Mouse (Mus musculus) cortical plate, adult 2 months (tissue): ENCODE measurements around the gene Cep128. TPM values are rescaled to one million over a fixed set of nuclear protein-coding genes. Genes with fewer than 3 reads are reported as not detected.

Experiments used
- H3K27ac ChIP-seq: fragments of 200-500 bp; 2 replicates; pipeline ENCODE4 v1.5.1; 2012; ENCODE audit warnings: low read length, control low read depth, inconsistent platforms; ENCODE audit not compliant: insufficient read depth
- H3K4me1 ChIP-seq: fragments of 200-500 bp; 2 replicates; pipeline ENCODE4 v1.6.1; 2011; ENCODE audit warnings: low read length; ENCODE audit not compliant: control insufficient read depth, insufficient read depth
- H3K4me3 ChIP-seq: fragments of 200-500 bp; 2 replicates; pipeline ENCODE4 v1.5.1; 2011; ENCODE audit warnings: mild to moderate bottlenecking, low read length, control low read depth; ENCODE audit not compliant: insufficient read depth
- CTCF ChIP-seq: fragments of 200-500 bp; IDR thresholded peaks from 2 replicates; pipeline ENCODE4 v1.5.1; 2011; ENCODE audit warnings: mild to moderate bottlenecking, control low read depth, low read length; ENCODE audit not compliant: insufficient read depth; ENCODE audit errors: extremely low read depth
- POLR2A ChIP-seq: fragments of 200-500 bp; IDR thresholded peaks from 2 replicates; pipeline ENCODE4 v1.6.1; 2011; ENCODE audit warnings: mild to moderate bottlenecking, low read length, control low read depth; ENCODE audit not compliant: insufficient read depth; ENCODE audit errors: extremely low read depth
- polyA plus RNA-seq: library from polyadenylated mRNA; depleted of rRNA; stranded (reverse); fragments of >200 nt; gene quantifications from 2 replicates; pipeline ENCODE4 v1.2.3, GENCODE M21; 2012

Cep128 gene
- polyA plus RNA-seq, 1 experiment: 5.9 TPM

DNA sequence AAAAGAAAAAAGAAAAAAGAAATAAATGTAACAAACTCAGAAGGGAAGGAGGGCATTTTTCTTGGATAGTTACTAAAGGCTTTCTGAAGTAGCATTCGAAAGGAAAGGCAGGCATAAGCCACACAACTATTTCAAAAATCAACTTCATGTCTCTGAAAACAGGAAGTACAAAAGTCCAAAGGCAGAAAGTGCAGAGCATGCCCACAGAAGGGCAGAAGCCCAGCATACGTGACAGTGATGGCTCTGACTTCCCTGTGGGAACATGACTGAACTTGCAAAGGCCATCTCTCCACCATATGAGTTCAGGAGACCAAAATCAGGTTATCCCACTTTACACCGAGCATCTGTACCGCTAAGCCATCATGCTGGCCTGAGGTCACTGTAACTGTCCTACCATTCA is 71.6 kb downstream of the Cep128 start:
- Histone ChIP-seq H3K27ac (no peak overlapping the region), H3K4me1 (no peaks in the 10 kb centered on the region), H3K4me3 (no peak overlapping the region)
- TF ChIP-seq POLR2A (no peak), CTCF (no peak)

DNA sequence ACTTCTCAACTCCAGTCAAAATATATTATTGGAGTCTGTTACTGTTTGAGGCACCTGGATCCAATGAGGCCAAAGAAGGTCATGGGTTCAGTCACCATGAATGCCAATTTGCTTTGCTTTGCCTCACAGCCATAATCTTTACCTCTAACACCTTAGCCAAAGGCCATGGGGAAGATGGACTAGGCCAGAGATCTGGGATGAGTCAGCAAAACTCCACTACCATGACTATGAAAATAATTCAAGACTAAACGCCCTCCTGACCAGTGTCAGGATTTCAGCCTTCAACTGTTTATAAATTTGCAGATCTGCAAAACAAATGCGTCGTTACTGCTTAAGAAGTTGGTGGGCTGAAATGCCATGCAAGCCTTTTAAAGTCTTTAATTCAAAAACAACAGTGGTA is 76.5 kb downstream of the Cep128 start:
- no peak for TF ChIP-seq POLR2A
- no peak for TF ChIP-seq CTCF
- no peak overlapping the region for H3K27ac ChIP-seq
- no peaks in the 10 kb centered on the region for H3K4me1 ChIP-seq

GRCm38 (mm10) chr12:91305769-91306168 is 78.4 kb downstream of the Cep128 start:
- TF ChIP-seq CTCF (no peak), POLR2A (no peak)
- Histone ChIP-seq H3K4me3 (no peak overlapping the region), H3K27ac (no peak overlapping the region), H3K4me1 (no peaks in the 10 kb centered on the region)

More for the DNA sequence above, 76.5 kb downstream of the Cep128 start:
- H3K4me3 ChIP-seq: no peak overlapping the region

GRCm38 (mm10) chr12:91305038-91305437 is 79.2 kb downstream of the Cep128 start:
- no peak for TF ChIP-seq POLR2A
- TF ChIP-seq CTCF: no peak
- H3K27ac ChIP-seq: no peak overlapping the region
- no peak overlapping the region for H3K4me3 ChIP-seq
- H3K4me1 ChIP-seq: no peaks in the 10 kb centered on the region

- Histone ChIP-seq H3K4me3 (no peak overlapping the region), H3K4me1 (no peaks in the 10 kb centered on the region), H3K27ac (no peak overlapping the region)
- TF ChIP-seq CTCF: no peak
- no peak for TF ChIP-seq POLR2A
Measured at GRCm38 (mm10) chr12:91298700-91299099, 85.5 kb downstream of the Cep128 start.

- TF ChIP-seq POLR2A (no peak), CTCF (no peak)
- Histone ChIP-seq H3K4me1 (no peaks in the 10 kb centered on the region), H3K4me3 (no peak overlapping the region), H3K27ac (no peak overlapping the region)
Measured at GRCm38 (mm10) chr12:91295870-91296269, 88.3 kb downstream of the Cep128 start.

DNA sequence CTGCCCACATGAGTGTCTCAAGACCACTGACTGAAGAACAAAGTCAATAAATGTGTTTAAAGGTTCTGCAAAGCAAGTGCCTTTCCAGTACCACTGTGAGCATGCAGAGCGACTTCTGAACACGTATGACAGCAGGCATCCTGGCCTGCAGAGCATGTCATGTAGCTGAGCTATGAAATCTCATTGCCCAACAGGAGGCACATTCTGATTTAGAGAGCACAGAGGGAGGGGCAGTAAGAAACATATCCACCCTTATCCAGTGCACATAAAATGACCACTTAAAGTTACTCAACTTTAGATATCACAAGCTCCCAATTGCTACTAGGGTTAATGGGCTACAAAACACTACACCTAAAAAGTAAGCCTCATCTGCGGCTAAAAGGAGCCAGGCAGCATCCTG is 88.8 kb downstream of the Cep128 start:
- no peak overlapping the region for H3K4me3 ChIP-seq
- TF ChIP-seq POLR2A (no peak), CTCF (no peak)
- H3K27ac ChIP-seq: no peak overlapping the region
- H3K4me1 ChIP-seq: no peaks in the 10 kb centered on the region

DNA sequence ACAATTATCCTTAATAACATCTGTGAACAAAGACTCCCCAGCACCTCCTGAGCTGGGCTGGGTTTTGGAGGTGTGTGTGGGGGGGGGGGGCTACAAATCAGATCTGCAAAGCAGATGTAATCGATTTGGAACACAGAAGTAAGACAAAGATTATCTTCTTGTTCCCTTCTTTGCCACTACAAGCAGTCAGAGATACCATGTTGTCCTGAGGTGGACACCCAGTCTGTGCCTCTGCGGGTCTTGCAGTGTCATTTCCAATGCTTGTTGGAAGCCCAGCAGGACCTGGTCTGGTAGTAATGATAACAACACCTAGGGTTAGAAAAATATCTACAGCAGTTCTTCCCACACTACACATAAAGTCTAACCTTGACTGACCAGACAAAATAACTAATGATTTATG is 110.3 kb downstream of the Cep128 start:
- H3K4me3 ChIP-seq: no peak overlapping the region
- H3K27ac ChIP-seq: no peak overlapping the region
- TF ChIP-seq POLR2A (no peak), CTCF (no peak)
- no peaks in the 10 kb centered on the region for H3K4me1 ChIP-seq

GRCm38 (mm10) chr12:91269634-91270033 is 114.6 kb downstream of the Cep128 start:
- Histone ChIP-seq H3K27ac (no peak overlapping the region), H3K4me3 (no peak overlapping the region), H3K4me1 (no peaks in the 10 kb centered on the region)
- TF ChIP-seq CTCF: no peak
- no peak for TF ChIP-seq POLR2A

- H3K27ac ChIP-seq: no peak overlapping the region
- no peak overlapping the region for H3K4me3 ChIP-seq
- TF ChIP-seq POLR2A (no peak), CTCF (no peak)
- no peaks in the 10 kb centered on the region for H3K4me1 ChIP-seq
Measured at GRCm38 (mm10) chr12:91268974-91269373, 115.2 kb downstream of the Cep128 start.
